Mouse (Mus musculus): ENCODE results near the gene Insl6. TPM values are rescaled to one million over a fixed set of nuclear protein-coding genes. Genes with fewer than 3 reads are reported as not detected.
A peak's percentile ranks its signal among the peaks of the same experiment; 100 is the strongest.

Insl6 gene
- polyA plus RNA-seq, 2 experiments = 0.45 to 1.2 TPM

DNA sequence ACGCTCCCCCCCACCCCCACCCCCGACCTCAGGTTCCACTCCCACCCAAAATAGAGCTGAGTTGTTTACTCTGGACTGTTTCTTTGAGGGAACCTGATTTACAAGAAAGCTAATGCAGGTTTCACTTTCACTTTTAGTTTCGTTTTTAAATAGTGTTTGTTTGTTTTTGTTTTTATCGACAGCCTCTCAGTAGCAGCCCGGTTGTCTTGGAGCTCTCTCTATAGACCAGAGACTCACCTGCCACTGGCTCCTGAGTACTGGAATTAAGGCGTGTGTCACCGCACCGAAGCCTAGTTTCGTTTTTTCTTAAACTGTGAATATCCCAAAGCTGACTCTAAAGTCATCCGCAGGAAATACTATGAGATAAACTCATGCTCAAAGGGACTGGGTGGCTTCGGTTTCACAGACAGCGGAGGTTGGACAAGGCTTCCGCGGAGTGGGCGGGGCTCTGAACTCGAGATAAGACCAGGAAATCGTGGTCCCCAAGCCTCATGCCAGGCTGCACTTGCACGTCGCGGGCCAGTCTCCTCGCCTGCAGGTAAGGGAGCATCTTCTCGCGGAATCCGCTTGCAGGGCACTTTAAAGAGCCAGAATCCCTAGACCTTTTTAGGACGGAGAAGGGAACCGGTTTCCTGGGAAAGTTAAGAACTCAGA lies 41.9 kb upstream of the Insl6 start, which contains the start of the genes Plgrkt and Cd274:
Gene Plgrkt (minus strand): TSS at position 422 of the 654 bp plus-strand sequence.
Gene Cd274 (plus strand): TSS at position 487 of the 654 bp plus-strand sequence.
- no peak for TF ChIP-seq CTCF (IDR thresholded peaks at IDR 0.05; ENCODE audit: low read depth)
- TF ChIP-seq EP300 (IDR thresholded peaks at IDR 0.05; ENCODE audit: low read depth) = no peak
- Histone ChIP-seq H3K27me3 (ENCODE audit: control insufficient read depth, insufficient read depth, low read length) (no peaks in the 10 kb centered on the region), H3K9me3 (ENCODE audit: control insufficient read depth, low read length) (no peaks in the 10 kb centered on the region), H3K4me3 (ENCODE audit: insufficient read depth in 1 of 2, low read depth in 2 of 2, low read length in 2 of 2) (peak within 1 kb of the TSS; percentile 78 to 79), H3K4me2 (ENCODE audit: low read depth) (peak within 1 kb of the TSS; percentile 84), H3K27ac (peak within 1 kb of the TSS; percentile 81), H3K4me1 (replicated peaks; ENCODE audit: control insufficient read depth in 2 of 2, insufficient read depth in 2 of 2, low read length in 1 of 2) (peaks cover 13 to 19% of the 10 kb centered on the region in 2 experiments), H3K9ac (replicated peaks) (peak within 1 kb of the TSS; percentile 80), H3K36me3 (replicated peaks; ENCODE audit: control insufficient read depth, insufficient read depth, low read depth) (no peaks in the 10 kb centered on the region)
- DNase-seq (ENCODE audit: low read depth in 3 of 3, low spot score in 3 of 3) (peak; percentile 85 to 87 (median 86)), ATAC-seq (ENCODE audit: insufficient read depth) (peak; percentile 91)
- WGBS (ENCODE audit: insufficient replicate concordance) = under 1% methylated on average over 26 of the region's 26 CpGs

DNA sequence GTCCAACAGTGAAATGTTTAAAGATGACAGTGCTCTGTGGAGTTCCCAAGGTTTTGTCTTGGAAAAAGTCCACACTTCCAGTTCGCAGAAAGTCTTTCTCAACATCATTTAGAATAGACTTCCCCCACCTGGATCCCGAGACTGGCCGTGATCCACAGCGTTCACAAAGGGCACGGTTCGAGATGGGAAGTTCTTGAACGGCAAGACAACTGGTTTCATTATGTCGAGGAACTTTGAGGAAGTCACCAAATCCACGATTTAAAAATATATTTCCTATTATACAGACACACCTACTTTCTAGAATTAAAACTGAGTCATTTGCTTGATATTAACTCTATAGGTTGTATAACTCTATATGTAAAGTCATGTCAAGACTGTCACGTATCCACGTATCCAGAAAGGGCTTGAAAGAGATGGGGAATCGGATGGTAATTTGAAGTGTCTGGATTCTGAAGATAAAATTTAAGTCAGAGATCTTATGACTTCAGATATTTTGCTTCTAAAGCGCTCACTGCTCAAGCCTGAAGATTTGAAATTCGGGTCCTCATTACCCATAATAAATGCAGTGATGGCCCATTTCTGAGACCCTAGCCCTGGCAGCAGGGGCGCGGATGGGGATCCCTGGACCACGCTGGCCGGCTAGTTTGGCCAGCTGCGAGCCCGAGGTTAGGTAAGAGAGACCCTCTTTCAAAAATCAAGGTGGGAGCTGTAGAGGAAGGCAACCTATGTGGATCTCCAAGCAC lies 41.2 kb upstream of the Insl6 start:
- Histone ChIP-seq H3K9me3 (ENCODE audit: control insufficient read depth, low read length) (no peaks in the 10 kb centered on the region), H3K4me3 (ENCODE audit: insufficient read depth in 1 of 2, low read depth in 2 of 2, low read length in 2 of 2) (peak overlapping the region; percentile 78 to 79), H3K27ac (peak overlapping the region; percentile 81), H3K4me1 (replicated peaks; ENCODE audit: control insufficient read depth in 2 of 2, insufficient read depth in 2 of 2, low read length in 1 of 2) (peaks cover 13 to 18% of the 10 kb centered on the region in 2 experiments), H3K4me2 (ENCODE audit: low read depth) (peak overlapping the region; percentile 84), H3K9ac (replicated peaks) (peak overlapping the region; percentile 80), H3K27me3 (ENCODE audit: control insufficient read depth, insufficient read depth, low read length) (no peaks in the 10 kb centered on the region), H3K36me3 (replicated peaks; ENCODE audit: control insufficient read depth, insufficient read depth, low read depth) (no peaks in the 10 kb centered on the region)
- no peak for DNase-seq (ENCODE audit: low read depth in 3 of 3, low spot score in 3 of 3)
- TF ChIP-seq EP300 (IDR thresholded peaks at IDR 0.05; ENCODE audit: low read depth) = no peak
- no peak for ATAC-seq (ENCODE audit: insufficient read depth)
- WGBS (ENCODE audit: insufficient replicate concordance) = 14% methylated on average over 20 of the region's 20 CpGs

- Histone ChIP-seq H3K4me3 (ENCODE audit: insufficient read depth in 1 of 2, low read depth in 2 of 2, low read length in 2 of 2) (no peak overlapping the region), H3K4me1 (replicated peaks; ENCODE audit: control insufficient read depth in 2 of 2, insufficient read depth in 2 of 2, low read length in 1 of 2) (peaks cover 20 to 24% of the 10 kb centered on the region in 2 experiments), H3K27ac (no peak overlapping the region), H3K9me3 (ENCODE audit: control insufficient read depth, low read length) (no peaks in the 10 kb centered on the region), H3K4me2 (ENCODE audit: low read depth) (no peak overlapping the region), H3K9ac (replicated peaks) (no peak overlapping the region), H3K36me3 (replicated peaks; ENCODE audit: control insufficient read depth, insufficient read depth, low read depth) (no peaks in the 10 kb centered on the region), H3K27me3 (ENCODE audit: control insufficient read depth, insufficient read depth, low read length) (no peaks in the 10 kb centered on the region)
- 65% methylated on average over 3 of the region's 3 CpGs for WGBS (ENCODE audit: insufficient replicate concordance)
- DNase-seq (ENCODE audit: low read depth in 3 of 3, low spot score in 3 of 3) (no peak), ATAC-seq (ENCODE audit: insufficient read depth) (no peak)
- TF ChIP-seq EP300 (IDR thresholded peaks at IDR 0.05; ENCODE audit: low read depth) (no peak), CTCF (IDR thresholded peaks at IDR 0.05; ENCODE audit: low read depth) (no peak)
These were observed 39.9 kb upstream of the Insl6 start for GRCm38 (mm10) chr19:29365105-29365504.

GRCm38 (mm10) chr19:29364076-29364475 lies 38.9 kb upstream of the Insl6 start:
- DNase-seq (ENCODE audit: low read depth in 3 of 3, low spot score in 3 of 3) (no peak), ATAC-seq (ENCODE audit: insufficient read depth) (no peak)
- Histone ChIP-seq H3K4me3 (ENCODE audit: insufficient read depth in 1 of 2, low read depth in 2 of 2, low read length in 2 of 2) (no peak overlapping the region), H3K36me3 (replicated peaks; ENCODE audit: control insufficient read depth, insufficient read depth, low read depth) (no peaks in the 10 kb centered on the region), H3K9me3 (ENCODE audit: control insufficient read depth, low read length) (no peaks in the 10 kb centered on the region), H3K4me2 (ENCODE audit: low read depth) (no peak overlapping the region), H3K9ac (replicated peaks) (no peak overlapping the region), H3K4me1 (replicated peaks; ENCODE audit: control insufficient read depth in 2 of 2, insufficient read depth in 2 of 2, low read length in 1 of 2) (peaks cover 20 to 24% of the 10 kb centered on the region in 2 experiments), H3K27me3 (ENCODE audit: control insufficient read depth, insufficient read depth, low read length) (no peaks in the 10 kb centered on the region), H3K27ac (no peak overlapping the region)
- no peak for TF ChIP-seq CTCF (IDR thresholded peaks at IDR 0.05; ENCODE audit: low read depth)
- TF ChIP-seq EP300 (IDR thresholded peaks at IDR 0.05; ENCODE audit: low read depth) = no peak
- 71% methylated on average over 5 of the region's 5 CpGs for WGBS (ENCODE audit: insufficient replicate concordance)

- Histone ChIP-seq H3K27me3 (ENCODE audit: control insufficient read depth, insufficient read depth, low read length) (no peaks in the 10 kb centered on the region), H3K9ac (replicated peaks) (no peak overlapping the region), H3K9me3 (ENCODE audit: control insufficient read depth, low read length) (no peaks in the 10 kb centered on the region), H3K4me1 (replicated peaks; ENCODE audit: control insufficient read depth in 2 of 2, insufficient read depth in 2 of 2, low read length in 1 of 2) (peaks cover 18 to 22% of the 10 kb centered on the region in 2 experiments), H3K27ac (no peak overlapping the region), H3K36me3 (replicated peaks; ENCODE audit: control insufficient read depth, insufficient read depth, low read depth) (no peaks in the 10 kb centered on the region), H3K4me2 (ENCODE audit: low read depth) (no peak overlapping the region), H3K4me3 (ENCODE audit: insufficient read depth in 1 of 2, low read depth in 2 of 2, low read length in 2 of 2) (no peak overlapping the region)
- ATAC-seq (ENCODE audit: insufficient read depth) (no peak), DNase-seq (ENCODE audit: low read depth in 3 of 3, low spot score in 3 of 3) (no peak)
- WGBS (ENCODE audit: insufficient replicate concordance) = 84% methylated on average over 7 of the region's 7 CpGs
- TF ChIP-seq CTCF (IDR thresholded peaks at IDR 0.05; ENCODE audit: low read depth) (no peak), EP300 (IDR thresholded peaks at IDR 0.05; ENCODE audit: low read depth) (no peak)
These were observed 38.4 kb upstream of the Insl6 start for GRCm38 (mm10) chr19:29363557-29363956.
